Mouse (Mus musculus) kidney, adult 2 months (tissue): ENCODE measurements at regions not wholly inside any gene's neighbourhood (a gene's known extent, or its start where the extent isn't known, plus 50 kb on each side); places are given as distances from the start of the nearest gene placed in this dataset.

Source experiments
- CTCF ChIP-seq: fragments of 200-500 bp; conservative IDR thresholded peaks from 2 replicates; pipeline ENCODE4 v1.5.1; 2011; ENCODE audit warnings: low read depth, mild to moderate bottlenecking, control low read depth, low read length, moderate library complexity, mixed read lengths; ENCODE audit not compliant: insufficient read depth, insufficient read length
- POLR2A ChIP-seq: fragments of 200-500 bp; IDR thresholded peaks from one replicate; pipeline ENCODE4 v1.6.1; 2011; ENCODE audit warnings: low read depth, low read length, control low read depth

- TF ChIP-seq CTCF = no peak
- no peak for TF ChIP-seq POLR2A
These were observed 89.1 kb downstream of the Kcnj2 start for GRCm38 (mm10) chr11:111155023-111155422.
